Mouse (Mus musculus) T-cell, adult 2 months (primary cell): ENCODE data around the gene Zswim1.

Experiments used
- DNase-seq: peaks from one replicate; pipeline ENCODE4 v3.0.0; 2022; ENCODE audit warnings: low spot score

Zswim1 gene

DNA sequence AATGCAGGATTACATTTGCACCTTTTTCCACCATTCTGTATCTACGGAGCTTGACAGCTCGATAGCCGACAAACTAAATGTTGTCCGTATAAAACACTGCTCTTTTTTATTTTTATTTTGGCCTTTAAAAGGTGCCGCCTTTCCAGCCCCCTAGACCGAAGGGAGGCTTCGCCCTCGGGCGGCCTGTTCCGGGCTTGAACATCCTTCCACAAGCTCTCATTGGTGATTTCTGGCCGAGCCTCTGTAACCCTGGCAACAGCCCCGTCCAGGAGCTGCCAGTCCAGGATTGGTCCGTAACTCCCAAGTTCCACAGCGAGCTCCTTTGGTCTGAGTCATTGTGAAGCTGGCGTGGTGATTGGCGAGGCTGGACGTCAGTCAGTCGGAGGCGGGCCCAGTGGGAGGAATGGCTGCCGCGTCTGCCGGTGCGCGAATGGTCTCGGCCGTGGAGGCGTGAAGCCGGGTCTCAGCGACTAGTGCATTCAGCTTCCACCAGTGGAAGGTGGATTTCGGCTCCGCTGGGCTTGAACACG is at the start of gene Zswim1:
Gene Zswim1, plus strand, starts transcription at position 51 of the 530 bp plus-strand sequence.
- DNase-seq = peak; percentile 97

DNA sequence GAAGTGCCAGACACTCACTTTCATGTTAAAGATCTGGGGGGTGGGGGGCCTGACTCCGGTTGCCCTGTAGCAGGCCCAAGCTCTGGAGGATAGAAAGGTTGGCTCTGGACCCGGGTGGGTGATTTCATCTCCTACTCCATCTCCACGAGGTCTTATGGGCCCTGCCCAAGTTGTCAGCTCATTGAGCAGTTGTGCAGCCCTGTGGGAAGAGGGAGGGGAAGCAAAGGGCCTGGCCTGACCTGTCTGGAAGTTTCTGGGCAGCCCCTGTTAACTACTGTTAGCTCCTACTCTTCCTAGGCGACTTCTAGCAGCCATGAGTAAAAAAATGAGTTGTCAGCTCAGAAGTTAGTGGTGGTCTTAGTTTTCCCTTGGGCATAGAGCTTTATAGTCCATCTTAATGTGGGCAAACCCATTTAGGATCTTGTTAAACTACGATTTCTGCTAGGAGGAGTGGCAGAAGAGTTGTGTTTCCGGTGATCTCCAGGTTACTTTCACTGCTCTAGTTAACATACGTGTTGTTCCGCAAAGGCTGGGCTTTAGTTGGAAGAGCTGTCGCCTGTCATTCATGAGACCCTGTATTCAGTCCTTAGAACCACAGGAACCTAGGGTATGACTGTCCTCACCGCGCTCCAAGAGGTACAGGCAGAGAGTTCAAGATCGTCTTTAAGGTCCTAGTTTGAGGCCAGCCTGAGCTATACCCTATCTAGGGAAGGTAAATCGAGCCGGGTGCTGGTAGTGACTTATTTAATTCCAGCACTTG is 49.1 kb upstream of the Zswim1 start:
- DNase-seq = no peak

DNA sequence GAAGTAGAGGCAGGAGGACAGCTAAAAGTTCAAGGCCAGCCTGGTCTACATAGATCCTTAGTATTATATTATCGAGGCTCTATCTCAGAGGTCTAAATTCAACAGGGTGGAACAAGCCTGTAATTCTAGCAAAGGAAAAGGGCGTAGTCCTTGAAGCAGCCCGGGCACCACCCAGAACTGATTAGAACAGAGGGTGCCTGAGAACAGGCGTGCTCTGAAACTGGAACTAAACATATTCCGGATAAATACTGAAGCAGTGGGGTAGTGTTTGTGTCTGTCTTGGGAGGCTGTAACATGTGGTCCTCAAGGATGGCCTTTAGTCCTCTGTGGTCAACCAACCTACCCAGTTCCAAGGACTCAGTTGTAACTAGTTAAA is 48.5 kb upstream of the Zswim1 start:
- DNase-seq = no peak

DNA sequence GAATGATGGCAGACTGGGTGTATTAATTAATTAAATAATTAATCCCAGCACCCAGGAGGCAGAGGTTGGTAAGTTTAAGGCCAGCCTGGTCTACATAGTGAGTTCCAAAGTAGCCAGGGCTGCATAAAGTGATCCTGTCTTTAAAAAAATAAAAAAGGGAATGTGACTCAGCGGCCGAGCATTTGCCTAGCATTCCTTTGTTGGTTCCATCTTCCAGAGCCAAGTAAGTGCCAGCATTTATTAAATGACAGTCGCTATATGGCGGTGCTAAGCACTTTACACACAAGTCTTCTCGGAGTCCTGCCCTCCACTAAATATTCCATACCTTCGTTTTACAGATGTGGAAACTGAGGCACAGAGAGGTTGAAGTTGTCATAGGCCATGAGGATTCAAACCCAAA is 46.4 kb upstream of the Zswim1 start:
- no peak for DNase-seq

DNA sequence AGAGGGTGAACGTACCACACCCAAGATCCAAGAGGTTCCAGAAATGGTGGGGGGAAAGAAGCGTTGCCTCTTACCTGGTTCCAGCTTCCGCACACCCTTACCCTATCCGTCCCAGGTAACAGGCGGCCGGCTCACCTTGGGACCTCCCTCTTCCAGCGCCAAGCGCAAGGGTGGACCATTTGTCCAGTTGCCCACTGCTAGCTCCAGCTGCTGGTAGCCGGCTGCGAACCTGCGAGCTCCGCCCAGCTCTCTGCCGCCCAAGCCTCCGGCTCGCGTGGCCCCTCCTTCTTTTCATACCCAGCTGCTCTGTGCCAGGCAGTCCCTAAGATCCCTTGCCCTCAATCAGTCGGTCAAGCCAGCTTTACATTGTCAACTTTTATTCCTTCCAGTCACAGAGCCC is 45.7 kb upstream of the Zswim1 start:
- DNase-seq = no peak

DNA sequence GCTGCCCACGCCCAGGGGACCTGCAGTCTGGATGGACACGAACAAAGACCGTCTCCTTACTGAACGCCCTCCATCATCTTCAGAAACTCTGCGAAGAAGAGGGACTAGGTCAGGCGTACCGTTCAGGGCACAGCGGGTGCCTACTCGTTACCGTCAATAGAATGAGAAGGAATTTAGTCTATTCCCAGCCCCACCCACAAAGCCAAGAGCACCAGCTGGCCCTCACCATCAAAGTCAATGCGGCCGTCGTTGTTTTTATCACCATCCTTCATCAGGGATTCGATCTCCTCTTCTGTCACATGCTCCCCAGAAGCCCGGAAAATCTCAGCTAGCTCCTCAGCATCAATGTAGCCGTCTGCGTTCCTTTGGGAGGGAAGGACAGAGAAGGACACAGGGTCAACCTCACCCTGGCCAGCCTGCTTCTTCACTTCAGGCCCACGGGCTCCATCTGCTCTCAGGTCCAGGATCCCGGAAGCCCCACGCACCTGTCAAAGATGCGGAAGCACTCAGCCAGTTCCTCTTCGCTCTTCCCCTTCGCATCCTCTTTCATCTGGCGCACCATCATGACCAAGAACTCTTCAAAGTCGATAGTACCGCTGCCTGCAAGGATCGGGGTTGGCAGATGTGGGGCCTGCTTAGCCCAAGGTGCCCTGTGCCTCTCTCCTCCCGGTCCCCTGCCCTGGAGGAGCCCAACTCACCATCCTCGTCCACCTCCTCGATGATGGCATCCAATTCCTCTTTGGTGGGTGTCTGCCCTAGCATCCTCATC is 45.1 kb upstream of the Zswim1 start:
- no peak for DNase-seq

DNA sequence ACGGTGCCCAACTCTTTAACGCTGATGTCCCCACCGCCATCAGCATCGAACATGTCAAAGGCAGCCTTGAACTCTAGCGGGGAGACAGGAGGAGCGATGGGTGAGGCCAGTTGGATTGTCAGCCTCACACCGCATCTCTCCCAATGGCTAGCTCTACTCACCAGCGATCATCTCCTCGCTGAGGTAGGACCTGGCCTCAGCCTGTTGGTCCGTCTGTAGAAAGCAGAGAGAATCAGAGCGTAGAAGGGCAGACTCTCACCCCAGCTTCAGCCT is 44.5 kb upstream of the Zswim1 start:
- no peak for DNase-seq

DNA sequence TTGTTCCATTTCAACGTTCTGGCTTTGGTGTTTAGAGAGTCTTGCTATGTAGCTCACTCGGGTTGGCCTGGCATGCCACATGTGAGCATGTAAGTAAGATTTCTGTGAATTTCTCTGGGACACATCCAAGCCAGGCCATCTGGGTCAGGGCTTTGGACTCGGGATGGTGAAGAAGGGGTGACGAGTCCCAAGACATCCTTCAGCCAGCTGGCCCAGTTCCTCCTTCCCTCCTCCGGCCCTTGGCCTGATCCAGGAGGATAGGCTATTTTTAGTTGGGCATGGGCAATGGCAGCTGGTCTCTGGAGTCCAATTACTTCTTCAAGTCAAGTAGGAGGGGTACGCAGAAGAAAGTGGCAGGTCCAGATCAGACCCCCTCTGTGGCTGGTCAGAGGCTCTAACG is 43.7 kb upstream of the Zswim1 start:
- no peak for DNase-seq

DNA sequence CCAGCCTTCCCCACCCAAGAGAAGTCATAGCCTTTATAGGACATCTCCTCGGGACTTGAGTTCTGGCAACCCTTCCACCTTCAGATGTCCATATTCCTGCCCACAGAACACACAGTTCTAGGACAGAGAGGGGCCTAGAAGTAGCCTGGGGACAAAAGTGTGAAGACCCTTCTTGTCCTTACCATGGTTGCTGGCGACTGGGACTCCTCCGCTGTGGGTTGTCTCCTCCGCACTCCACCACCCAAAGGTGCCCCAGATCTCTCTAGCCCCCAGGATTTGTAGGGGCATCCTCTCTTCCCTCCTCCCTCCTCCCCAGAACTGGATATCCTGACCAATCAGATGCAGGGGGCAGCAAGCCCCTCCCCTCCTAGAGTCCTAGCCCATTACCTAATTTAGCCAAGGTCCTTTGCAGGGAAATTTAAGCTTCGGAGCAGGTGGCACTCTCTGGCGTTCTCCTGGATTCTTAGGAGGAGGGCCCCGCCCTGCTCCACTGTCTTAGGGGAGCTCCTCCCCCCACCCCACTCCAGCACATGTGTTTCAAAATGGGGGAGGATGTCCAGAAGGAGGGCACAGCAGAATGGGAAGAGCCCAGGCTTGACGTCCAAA is 42.9 kb upstream of the Zswim1 start, which contains the start of gene Tnnc2:
Gene Tnnc2, minus strand, starts transcription at position 487 of the 606 bp plus-strand sequence.
- no peak for DNase-seq

DNA sequence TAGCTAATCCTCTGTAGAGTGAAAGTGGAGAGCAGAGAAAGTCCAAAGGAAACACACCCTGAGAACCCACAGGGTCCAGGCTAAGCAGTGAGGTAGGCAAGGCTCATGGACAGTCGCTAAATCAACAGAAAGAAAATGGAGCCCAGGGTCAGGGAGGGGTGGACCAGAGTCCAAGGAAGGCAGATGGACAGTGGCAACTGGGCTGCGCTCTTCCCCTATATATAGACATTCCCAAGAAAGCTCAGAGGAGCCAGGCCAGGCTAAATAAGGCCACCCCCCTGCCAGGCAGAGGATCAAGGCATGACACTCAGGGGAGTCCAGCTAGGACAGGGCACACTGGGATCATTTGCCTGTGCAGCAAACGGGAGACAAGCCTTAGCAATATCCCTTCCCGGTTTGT is 40.6 kb upstream of the Zswim1 start:
- no peak for DNase-seq

DNA sequence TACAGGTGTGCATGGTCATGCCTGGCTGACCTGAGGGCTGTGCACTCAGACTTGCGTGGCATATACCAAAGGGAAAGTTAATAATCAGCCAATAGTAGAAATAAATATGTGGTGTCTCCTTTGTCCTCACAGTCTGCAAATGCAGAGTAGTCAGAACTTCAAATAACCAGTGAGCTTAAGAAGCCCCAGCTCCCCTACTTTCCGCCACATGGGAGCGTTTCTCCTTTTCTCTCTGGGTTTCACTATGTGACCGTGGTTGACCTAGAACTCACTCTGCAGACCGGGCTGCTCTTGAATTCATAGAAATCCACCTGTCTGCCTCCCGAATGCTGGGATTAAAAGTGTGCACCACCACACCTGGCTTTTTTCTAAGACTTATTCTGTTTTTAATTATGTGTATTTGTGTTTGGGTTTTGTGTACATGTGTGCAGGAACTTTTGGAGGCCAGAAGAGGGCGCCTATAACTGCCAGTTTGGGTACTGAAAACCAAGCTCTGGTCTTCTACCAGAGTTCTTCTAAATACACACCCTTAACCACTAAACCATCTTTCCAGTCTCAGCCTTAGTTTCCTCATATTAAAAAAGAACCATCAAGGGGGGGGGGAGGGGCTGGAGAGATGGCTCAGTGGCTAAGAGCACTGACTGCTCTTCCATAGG is 38.4 kb upstream of the Zswim1 start:
- no peak for DNase-seq

DNA sequence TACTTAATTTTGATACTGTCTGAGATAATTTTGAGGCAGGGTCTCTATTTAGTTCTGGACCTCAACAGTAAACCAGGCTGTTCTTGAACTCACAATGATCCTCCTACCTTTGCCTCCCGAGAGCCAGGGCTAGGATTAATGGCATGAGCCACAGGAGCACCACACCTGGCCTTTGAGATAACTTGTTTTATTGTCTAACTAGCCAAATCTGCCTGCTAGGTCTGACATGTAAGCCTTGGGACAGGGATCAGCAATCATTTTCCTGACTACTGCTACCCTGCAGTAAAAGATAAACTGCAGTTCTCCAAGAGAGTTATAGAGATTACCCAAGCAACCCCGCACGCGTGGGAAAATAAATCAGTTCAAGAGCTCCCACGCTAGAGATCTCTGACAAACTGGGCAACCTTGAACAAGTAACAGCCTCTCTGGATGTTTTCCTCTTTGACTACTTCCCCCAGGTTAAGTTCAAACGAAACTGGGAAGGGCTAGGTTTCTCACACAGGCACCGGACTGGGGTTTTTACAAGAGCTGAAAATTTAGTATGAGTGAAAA is 37.5 kb upstream of the Zswim1 start:
- no peak for DNase-seq

DNA sequence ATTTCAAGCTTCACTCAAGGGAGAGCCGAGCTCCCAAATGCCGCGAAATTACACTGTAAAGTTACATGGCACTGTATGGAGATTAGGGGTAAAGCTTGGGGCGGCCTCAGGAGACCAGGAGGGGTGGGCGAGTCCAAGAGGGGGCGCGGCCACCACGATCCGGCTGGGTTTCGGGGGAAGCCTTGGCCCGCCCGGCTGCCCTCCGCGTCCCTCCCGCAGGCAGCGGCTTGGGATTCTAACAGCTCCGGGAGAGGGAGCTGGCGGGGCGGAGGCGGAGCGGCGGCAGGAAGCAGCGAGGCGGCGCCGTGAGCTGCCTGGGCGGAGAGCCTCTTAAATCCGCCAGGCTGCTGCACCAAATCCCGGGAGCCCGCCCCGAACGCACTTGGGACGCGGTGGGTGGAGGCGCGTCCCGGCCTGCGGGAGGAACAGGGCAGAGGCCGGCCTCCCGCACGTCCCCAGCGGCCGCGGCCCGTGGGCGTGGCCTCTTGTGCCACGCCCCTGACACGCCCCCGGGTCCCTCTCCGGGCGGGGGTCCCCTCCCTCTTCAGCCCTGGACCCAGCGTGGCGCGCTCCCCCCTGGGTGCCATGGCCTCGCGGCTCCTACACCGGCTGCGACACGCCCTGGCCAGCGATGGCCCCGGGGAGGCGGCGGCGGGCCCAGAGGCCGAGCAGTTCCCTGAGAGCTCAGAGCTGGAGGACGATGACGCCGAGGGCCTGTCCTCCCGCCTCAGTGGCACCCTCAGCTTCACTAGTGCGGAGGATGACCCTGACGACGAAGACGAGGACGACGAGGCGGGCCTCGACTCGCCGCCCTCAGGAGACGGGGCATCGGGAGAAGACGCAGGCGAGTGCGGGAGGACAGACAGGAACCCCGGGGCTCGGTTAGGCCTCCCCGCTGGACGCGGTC is 36.8 kb upstream of the Zswim1 start, which contains the start of gene Snx21:
Gene Snx21, plus strand, starts transcription at position 343 of the 907 bp plus-strand sequence.
- DNase-seq = peak; percentile 37

DNA sequence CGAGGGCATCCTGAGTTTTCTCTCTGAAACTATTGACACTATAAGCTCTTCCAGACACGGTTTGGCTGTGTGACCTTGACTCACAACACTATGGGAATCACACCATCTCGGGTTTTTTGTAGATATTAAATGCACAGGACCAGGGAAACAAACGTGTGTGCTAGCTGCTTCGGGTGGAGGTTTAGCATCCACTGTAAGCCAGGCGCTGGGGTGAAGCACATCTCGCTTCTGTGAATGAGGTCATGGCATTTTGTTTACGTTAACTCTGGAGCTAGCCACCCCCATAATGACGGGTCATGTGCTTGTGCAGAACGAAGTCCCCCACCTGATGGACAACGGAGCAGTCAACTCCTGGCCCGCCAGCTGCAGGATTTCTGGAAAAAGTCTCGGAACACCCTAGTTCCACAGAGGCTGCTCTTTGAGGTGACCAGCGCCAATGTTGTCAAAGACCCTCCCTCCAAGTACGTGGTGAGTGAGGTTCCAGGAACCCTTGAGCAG is 36.0 kb upstream of the Zswim1 start:
- DNase-seq = no peak

DNA sequence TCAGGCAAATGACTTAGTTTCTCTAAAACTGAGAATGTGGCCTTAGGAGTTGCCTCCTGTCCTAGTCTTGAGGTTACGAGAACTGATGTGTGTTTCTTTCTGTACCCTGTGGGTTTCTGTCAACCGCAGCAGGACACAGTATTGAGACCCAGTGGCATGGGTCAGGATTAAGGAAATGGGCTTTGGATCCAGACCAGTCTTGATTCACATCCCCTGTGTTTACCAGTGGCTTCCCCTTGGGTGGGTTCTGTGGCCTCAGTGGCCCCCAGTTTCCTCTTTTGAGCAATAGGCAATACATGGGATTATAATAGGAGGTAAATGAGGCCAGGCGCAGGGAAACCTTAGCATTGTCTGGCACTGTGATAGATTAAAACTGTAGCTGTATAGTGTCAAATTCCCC is 35.5 kb upstream of the Zswim1 start:
- DNase-seq = no peak

DNA sequence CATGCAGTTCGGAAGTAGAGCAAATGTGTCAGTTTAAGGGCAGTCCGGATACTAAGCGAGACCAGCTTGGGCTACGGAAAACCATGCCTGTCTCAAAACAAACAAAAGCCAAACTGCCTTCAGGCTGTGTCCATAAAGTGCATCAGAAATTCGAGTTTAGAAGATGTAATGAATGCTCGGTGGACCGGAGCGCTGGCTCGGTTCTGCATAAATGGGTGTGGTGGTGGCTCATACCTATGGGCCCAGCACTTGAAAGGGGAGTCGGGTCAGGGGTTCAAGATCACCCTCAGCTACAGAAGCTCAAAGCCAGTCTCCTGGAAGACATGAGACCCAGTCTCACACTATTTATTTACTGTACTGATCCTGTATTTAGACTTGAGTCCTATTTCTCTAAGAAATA is 34.7 kb upstream of the Zswim1 start:
- DNase-seq = no peak

DNA sequence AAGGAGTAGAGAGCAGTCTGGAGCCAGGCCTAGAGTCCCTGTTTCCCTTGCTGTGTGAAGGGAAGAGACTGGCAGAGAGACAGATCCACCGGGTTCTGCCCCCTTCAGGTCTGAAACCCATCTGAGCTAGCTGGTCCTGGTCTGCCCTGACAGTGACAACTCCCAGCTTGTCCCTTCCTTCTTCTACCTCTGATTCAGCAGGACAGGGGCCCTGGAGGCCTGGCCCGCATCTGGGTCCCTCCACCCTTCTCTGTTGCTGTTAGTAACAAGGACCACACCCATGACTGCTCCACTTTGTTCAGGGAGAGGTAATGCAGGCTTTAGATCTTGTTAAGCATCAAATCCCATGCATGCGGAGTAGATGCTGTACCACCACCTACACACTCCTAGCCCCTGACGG is 34.1 kb upstream of the Zswim1 start:
- no peak for DNase-seq

DNA sequence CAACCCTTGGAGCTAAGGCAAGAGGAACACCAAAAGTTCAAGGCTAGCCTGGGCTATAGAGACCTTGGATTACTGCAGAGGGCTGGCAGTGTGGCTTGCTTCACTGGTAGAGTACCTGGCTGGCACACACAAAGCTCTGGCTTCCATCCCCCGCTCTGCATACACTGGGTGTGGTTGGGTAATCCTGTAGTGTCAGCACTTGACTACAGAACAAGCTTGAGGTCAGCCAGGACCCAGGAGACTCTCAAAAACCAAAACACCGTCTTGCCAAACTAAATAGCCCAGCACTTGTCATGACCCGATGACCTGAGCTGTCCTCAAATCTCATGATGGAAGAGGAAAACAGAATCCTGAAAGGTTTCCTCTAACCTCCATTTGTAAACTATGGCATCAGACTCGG is 32.0 kb upstream of the Zswim1 start:
- DNase-seq = no peak

DNA sequence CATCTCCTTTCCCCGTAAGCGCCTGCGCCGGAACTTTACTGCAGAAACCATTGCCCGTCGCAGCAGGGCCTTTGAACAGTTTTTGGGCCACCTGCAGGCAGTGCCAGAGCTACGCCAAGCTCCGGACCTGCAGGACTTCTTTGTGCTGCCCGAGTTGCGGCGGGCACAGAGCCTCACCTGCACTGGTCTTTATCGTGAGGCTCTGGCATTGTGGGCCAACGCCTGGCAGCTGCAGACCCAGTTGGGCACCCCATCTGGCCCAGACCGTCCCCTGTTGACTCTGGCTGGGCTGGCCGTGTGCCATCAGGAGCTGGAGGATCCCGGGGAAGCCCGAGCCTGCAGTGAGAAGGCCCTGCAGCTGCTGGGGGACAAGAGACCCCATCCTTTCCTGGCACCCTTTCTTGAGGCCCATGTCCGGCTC is 30.6 kb upstream of the Zswim1 start:
- DNase-seq = no peak

DNA sequence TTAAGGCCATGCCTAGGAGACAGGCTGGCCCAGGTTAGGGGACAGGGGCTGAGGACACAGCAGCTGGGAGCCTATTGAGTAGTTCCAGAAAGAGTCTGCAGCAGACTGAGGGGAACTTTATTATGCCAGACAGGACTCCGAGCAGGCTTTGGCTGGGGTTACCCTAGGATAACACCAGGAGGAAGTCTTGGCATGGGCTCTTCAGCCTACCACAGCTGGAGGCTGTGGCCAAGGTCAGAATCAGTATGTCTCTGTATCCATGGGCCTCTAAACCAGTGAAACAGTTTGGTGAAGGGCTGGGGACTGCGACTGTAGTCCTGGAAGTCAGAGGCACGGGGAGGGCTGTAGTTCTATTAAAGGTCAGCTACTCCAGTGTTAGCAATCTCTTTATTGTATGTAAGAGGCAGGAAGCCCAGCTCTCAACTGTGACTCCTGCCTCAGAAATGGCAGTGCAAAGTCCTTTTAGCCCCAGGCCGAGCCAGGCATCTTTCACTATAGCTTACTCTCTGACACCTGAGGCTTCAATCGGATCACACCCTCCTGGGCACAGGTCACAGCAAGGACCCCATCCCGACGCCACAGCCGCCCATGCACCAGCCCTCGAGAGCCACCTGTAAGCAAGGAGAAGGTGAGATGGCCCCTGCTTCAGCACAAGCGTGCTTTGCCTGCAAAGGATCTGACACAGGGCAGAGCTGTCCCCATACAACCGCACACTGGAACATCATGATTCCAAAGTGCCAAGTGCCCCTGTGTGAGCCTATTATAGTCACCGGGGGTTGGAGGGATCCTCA is 29.9 kb upstream of the Zswim1 start:
- no peak for DNase-seq
